Mouse (Mus musculus) cerebellum, postnatal 14 days (tissue): Measurements from ENCODE around the gene Sorcs2.

Source experiments
- DNase-seq, 2 experiments: peaks; one replicate each; pipeline ENCODE4 v3.0.0; 2021; ENCODE audit warnings: mixed read lengths in 2 of 2

Sorcs2 gene

GRCm38 (mm10) chr5:36043154-36043553, 354.8 kb downstream of the Sorcs2 start:
- no peak for DNase-seq

GRCm38 (mm10) chr5:36041756-36042155, 356.2 kb downstream of the Sorcs2 start:
- DNase-seq, result no peak

- no peak for DNase-seq
Observed at GRCm38 (mm10) chr5:36041236-36041562, 356.7 kb downstream of the Sorcs2 start.

GRCm38 (mm10) chr5:36040398-36041235, 357.3 kb downstream of the Sorcs2 start:
- peak; percentile 57 to 67 for DNase-seq

- peak in 1 of 2 experiments; percentile 19 for DNase-seq
Observed at GRCm38 (mm10) chr5:36039596-36039995, 358.3 kb downstream of the Sorcs2 start.

GRCm38 (mm10) chr5:36033531-36034426, 364.2 kb downstream of the Sorcs2 start:
- DNase-seq, result peak; percentile 71 to 75

GRCm38 (mm10) chr5:36025076-36025475, 372.9 kb downstream of the Sorcs2 start:
- no peak for DNase-seq

GRCm38 (mm10) chr5:36024003-36024685, 373.8 kb downstream of the Sorcs2 start:
- no peak for DNase-seq

- DNase-seq, result no peak
Observed at GRCm38 (mm10) chr5:36022361-36022760, 375.6 kb downstream of the Sorcs2 start.

GRCm38 (mm10) chr5:36021091-36021490, 376.8 kb downstream of the Sorcs2 start:
- DNase-seq, result no peak

- no peak for DNase-seq
Observed at GRCm38 (mm10) chr5:36018366-36018765, 379.6 kb downstream of the Sorcs2 start.

GRCm38 (mm10) chr5:36009405-36009804, 388.5 kb downstream of the Sorcs2 start:
- no peak for DNase-seq

- DNase-seq, result peak; percentile 84
Observed at GRCm38 (mm10) chr5:36007649-36008048, 390.3 kb downstream of the Sorcs2 start.

GRCm38 (mm10) chr5:36006586-36006985, 391.4 kb downstream of the Sorcs2 start:
- no peak for DNase-seq

- DNase-seq, result no peak
Observed at GRCm38 (mm10) chr5:36006106-36006505, 391.8 kb downstream of the Sorcs2 start.

- no peak for DNase-seq
Observed at GRCm38 (mm10) chr5:36003797-36004196, 394.1 kb downstream of the Sorcs2 start.

GRCm38 (mm10) chr5:35989986-35990735, 407.8 kb downstream of the Sorcs2 start:
- DNase-seq, result peak; percentile 83 to 88

- no peak for DNase-seq
Observed at GRCm38 (mm10) chr5:35989506-35989905, 408.4 kb downstream of the Sorcs2 start.

- no peak for DNase-seq
Observed at GRCm38 (mm10) chr5:35988085-35988484, 409.9 kb downstream of the Sorcs2 start.

- DNase-seq, result no peak
Observed at GRCm38 (mm10) chr5:35985611-35986010, 412.3 kb downstream of the Sorcs2 start.

- DNase-seq, result peak; percentile 90 to 94
Observed at GRCm38 (mm10) chr5:35981976-35982375, 416.0 kb downstream of the Sorcs2 start.

- DNase-seq, result no peak
Observed at GRCm38 (mm10) chr5:35981341-35981740, 416.6 kb downstream of the Sorcs2 start.
